Mouse (Mus musculus): ENCODE measurements around the gene Krtap31-2. TPM values are rescaled to one million over a fixed set of nuclear protein-coding genes. Genes with fewer than 3 reads are reported as not detected.
A peak's percentile ranks its signal among the peaks of the same experiment; 100 is the strongest.

The Krtap31-2 gene
- not detected in 2 replicates for total RNA-seq (2014; rRNA removed)
- polyA plus RNA-seq (2015; fragmentation: Nextera tagmentation; extraction: Ambion mirVana) = not detected in 2 replicates

- DNase-seq (ENCODE audit: low spot score) (no peak), ATAC-seq (no peak)
- H3K9me3 ChIP-seq (ENCODE audit: low read length) = no peaks in the 10 kb centered on the region
- no peak within 1 kb of the TSS for H3K4me2 ChIP-seq (ENCODE audit: low read depth, low read length)
- H3K36me3 ChIP-seq (ENCODE audit: insufficient read depth, low read length) = no peaks in the 10 kb centered on the region
- H3K4me1 ChIP-seq (ENCODE audit: insufficient read depth, low read length) = no peaks in the 10 kb centered on the region
- no peak within 1 kb of the TSS for H3K27ac ChIP-seq
- no peak for TF ChIP-seq CTCF (IDR thresholded peaks at IDR 0.05; ENCODE audit: low read depth)
- no peak within 1 kb of the TSS for H3K4me3 ChIP-seq (ENCODE audit: low read length)
- H3K27me3 ChIP-seq (ENCODE audit: insufficient read depth, low read length) = no peaks in the 10 kb centered on the region
- WGBS = 83% methylated on average over 1 of the region's 1 CpGs
- no peak within 1 kb of the TSS for H3K9ac ChIP-seq (replicated peaks; ENCODE audit: low read length)
Measured at GRCm38 (mm10) chr11:99935991-99936390, at the start of gene Krtap31-2. TSS of gene Krtap31-2 (plus strand) at chr11:99936291.

- DNase-seq (ENCODE audit: low spot score) = no peak
- Histone ChIP-seq H3K9me3 (ENCODE audit: low read length) (no peaks in the 10 kb centered on the region), H3K4me3 (ENCODE audit: low read length) (no peak within 1 kb of the TSS), H3K4me2 (ENCODE audit: low read depth, low read length) (no peak within 1 kb of the TSS), H3K9ac (replicated peaks; ENCODE audit: low read length) (no peak within 1 kb of the TSS), H3K4me1 (ENCODE audit: insufficient read depth, low read length) (no peaks in the 10 kb centered on the region), H3K36me3 (ENCODE audit: insufficient read depth, low read length) (no peaks in the 10 kb centered on the region), H3K27ac (no peak within 1 kb of the TSS), H3K27me3 (ENCODE audit: insufficient read depth, low read length) (no peaks in the 10 kb centered on the region)
- no peak for ATAC-seq
- no peak for TF ChIP-seq CTCF (IDR thresholded peaks at IDR 0.05; ENCODE audit: low read depth)
- 84% methylated on average over 2 of the region's 2 CpGs for WGBS
Measured at GRCm38 (mm10) chr11:99907620-99908019, 28.5 kb upstream of the Krtap31-2 start, which contains the start of gene Krtap31-1. TSS of gene Krtap31-1 (plus strand) at chr11:99907920.

- no peaks in the 10 kb centered on the region for H3K9me3 ChIP-seq (ENCODE audit: low read length)
- WGBS = 93% methylated on average over 3 of the region's 3 CpGs
- H3K4me3 ChIP-seq (ENCODE audit: low read length) = no peak within 1 kb of the TSS
- DNase-seq (ENCODE audit: low spot score) (no peak), ATAC-seq (no peak)
- H3K4me1 ChIP-seq (ENCODE audit: insufficient read depth, low read length) = no peaks in the 10 kb centered on the region
- TF ChIP-seq CTCF (IDR thresholded peaks at IDR 0.05; ENCODE audit: low read depth) = no peak
- H3K9ac ChIP-seq (replicated peaks; ENCODE audit: low read length) = no peak within 1 kb of the TSS
- H3K27me3 ChIP-seq (ENCODE audit: insufficient read depth, low read length) = no peaks in the 10 kb centered on the region
- no peak within 1 kb of the TSS for H3K4me2 ChIP-seq (ENCODE audit: low read depth, low read length)
- no peaks in the 10 kb centered on the region for H3K36me3 ChIP-seq (ENCODE audit: insufficient read depth, low read length)
- H3K27ac ChIP-seq = no peak within 1 kb of the TSS
Measured at GRCm38 (mm10) chr11:99914451-99914850, 21.6 kb upstream of the Krtap31-2 start, which contains the start of gene Gm11565. TSS of gene Gm11565 (plus strand) at chr11:99914751.

GRCm38 (mm10) chr11:99937751-99938264 lies 1.7 kb downstream of the Krtap31-2 start:
- H3K9me3 ChIP-seq (ENCODE audit: low read length) = no peaks in the 10 kb centered on the region
- H3K27me3 ChIP-seq (ENCODE audit: insufficient read depth, low read length) = no peaks in the 10 kb centered on the region
- 83% methylated on average over 9 of the region's 9 CpGs for WGBS
- ATAC-seq = no peak
- no peak overlapping the region for H3K27ac ChIP-seq
- TF ChIP-seq CTCF (IDR thresholded peaks at IDR 0.05; ENCODE audit: low read depth) = no peak
- H3K36me3 ChIP-seq (ENCODE audit: insufficient read depth, low read length) = no peaks in the 10 kb centered on the region
- no peak for DNase-seq (ENCODE audit: low spot score)
- no peak overlapping the region for H3K9ac ChIP-seq (replicated peaks; ENCODE audit: low read length)
- H3K4me2 ChIP-seq (ENCODE audit: low read depth, low read length) = no peak overlapping the region
- H3K4me1 ChIP-seq (ENCODE audit: insufficient read depth, low read length) = no peaks in the 10 kb centered on the region
- H3K4me3 ChIP-seq (ENCODE audit: low read length) = no peak overlapping the region

GRCm38 (mm10) chr11:99948175-99948574 lies 12.1 kb downstream of the Krtap31-2 start, which contains the start of gene Krtap9-5:
TSS of gene Krtap9-5 (plus strand) at chr11:99948475.
- 86% methylated on average over 2 of the region's 2 CpGs for WGBS
- no peak within 1 kb of the TSS for H3K4me2 ChIP-seq (ENCODE audit: low read depth, low read length)
- H3K9me3 ChIP-seq (ENCODE audit: low read length) = 0 out of 2 replicates have a peak, but pooled peaks cover 2% of the 10 kb centered on the region
- no peaks in the 10 kb centered on the region for H3K27me3 ChIP-seq (ENCODE audit: insufficient read depth, low read length)
- no peak for TF ChIP-seq CTCF (IDR thresholded peaks at IDR 0.05; ENCODE audit: low read depth)
- ATAC-seq = no peak
- H3K4me1 ChIP-seq (ENCODE audit: insufficient read depth, low read length) = no peaks in the 10 kb centered on the region
- DNase-seq (ENCODE audit: low spot score) = no peak
- H3K4me3 ChIP-seq (ENCODE audit: low read length) = no peak within 1 kb of the TSS
- H3K27ac ChIP-seq = no peak within 1 kb of the TSS
- no peaks in the 10 kb centered on the region for H3K36me3 ChIP-seq (ENCODE audit: insufficient read depth, low read length)
- H3K9ac ChIP-seq (replicated peaks; ENCODE audit: low read length) = no peak within 1 kb of the TSS

GRCm38 (mm10) chr11:99964213-99964612 lies 28.1 kb downstream of the Krtap31-2 start:
- ATAC-seq = no peak
- H3K27me3 ChIP-seq (ENCODE audit: insufficient read depth, low read length) = no peaks in the 10 kb centered on the region
- 51% methylated on average over 6 of the region's 6 CpGs for WGBS

GRCm38 (mm10) chr11:99965961-99966360 lies 29.9 kb downstream of the Krtap31-2 start:
- Histone ChIP-seq H3K36me3 (ENCODE audit: insufficient read depth, low read length) (no peaks in the 10 kb centered on the region), H3K27me3 (ENCODE audit: insufficient read depth, low read length) (no peaks in the 10 kb centered on the region), H3K9me3 (ENCODE audit: low read length) (no peaks in the 10 kb centered on the region), H3K27ac (no peak overlapping the region), H3K4me3 (ENCODE audit: low read length) (no peak overlapping the region), H3K4me1 (ENCODE audit: insufficient read depth, low read length) (no peaks in the 10 kb centered on the region), H3K9ac (replicated peaks; ENCODE audit: low read length) (no peak overlapping the region), H3K4me2 (ENCODE audit: low read depth, low read length) (no peak overlapping the region)
- ATAC-seq (no peak), DNase-seq (ENCODE audit: low spot score) (no peak)
- 77% methylated on average over 2 of the region's 2 CpGs for WGBS
- TF ChIP-seq CTCF (IDR thresholded peaks at IDR 0.05; ENCODE audit: low read depth) = no peak

More at GRCm38 (mm10) chr11:99964213-99964612, 28.1 kb downstream of the Krtap31-2 start:
- Histone ChIP-seq H3K4me1 (ENCODE audit: insufficient read depth, low read length) (no peaks in the 10 kb centered on the region), H3K9ac (replicated peaks; ENCODE audit: low read length) (no peak overlapping the region), H3K9me3 (ENCODE audit: low read length) (no peaks in the 10 kb centered on the region), H3K27ac (no peak overlapping the region), H3K4me2 (ENCODE audit: low read depth, low read length) (no peak overlapping the region), H3K4me3 (ENCODE audit: low read length) (no peak overlapping the region), H3K36me3 (ENCODE audit: insufficient read depth, low read length) (no peaks in the 10 kb centered on the region)
- no peak for DNase-seq (ENCODE audit: low spot score)
- 0 out of 2 replicates have a peak, but pooled peaks have one; percentile 6 for TF ChIP-seq CTCF (IDR thresholded peaks at IDR 0.05; ENCODE audit: low read depth)
